Mouse (Mus musculus): ENCODE measurements around the gene Gorasp1. TPM values are rescaled to one million over a fixed set of nuclear protein-coding genes. Genes with fewer than 3 reads are reported as not detected.

The Gorasp1 gene
- total RNA-seq, 4 experiments from 2014 or later, result 30.5 to 35.7 (median 34.1) TPM

DNA sequence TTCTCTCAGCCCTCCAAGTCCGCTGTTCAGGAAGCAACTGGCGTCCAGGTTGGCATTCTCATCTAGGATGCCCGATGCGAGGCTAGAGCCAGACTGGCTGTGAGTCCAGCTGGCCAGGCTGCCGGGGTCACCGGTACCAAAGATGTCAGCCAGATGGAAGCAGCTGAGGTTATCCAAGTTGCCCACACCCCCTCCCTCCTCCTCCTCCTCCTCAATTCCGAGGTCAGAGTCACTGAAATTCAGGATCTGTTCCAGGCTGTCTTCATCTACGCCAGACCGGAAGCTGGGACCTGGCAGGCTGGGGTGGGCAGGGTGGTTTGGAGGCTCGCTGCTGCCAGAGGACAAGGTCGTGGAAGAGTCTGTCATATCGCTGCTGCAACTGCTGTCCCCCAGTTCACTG lies 35.2 kb upstream of the Gorasp1 start:
- no peak for DNase-seq (ENCODE audit: low spot score in 2 of 2)

DNA sequence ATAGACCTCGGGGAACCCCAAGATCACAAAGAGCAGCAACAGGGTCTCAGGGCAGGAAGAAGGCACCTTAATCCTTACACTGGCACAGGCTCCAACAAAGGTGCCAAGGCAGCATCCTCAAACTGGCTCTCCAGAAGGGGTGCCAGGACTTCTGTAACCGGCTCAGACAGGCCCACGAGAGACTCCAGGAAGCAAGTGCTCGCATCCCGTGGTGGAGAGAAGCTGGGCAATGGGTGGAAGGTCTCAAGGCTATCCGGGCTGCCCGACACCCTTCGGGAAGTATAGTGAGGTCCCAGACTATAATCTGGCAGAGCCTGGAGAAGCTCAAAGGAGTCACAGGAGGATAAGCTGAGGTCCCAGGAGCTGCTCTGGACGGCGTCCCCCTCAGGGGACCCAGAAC lies 34.8 kb upstream of the Gorasp1 start:
- DNase-seq (ENCODE audit: low spot score in 2 of 2), result no peak

DNA sequence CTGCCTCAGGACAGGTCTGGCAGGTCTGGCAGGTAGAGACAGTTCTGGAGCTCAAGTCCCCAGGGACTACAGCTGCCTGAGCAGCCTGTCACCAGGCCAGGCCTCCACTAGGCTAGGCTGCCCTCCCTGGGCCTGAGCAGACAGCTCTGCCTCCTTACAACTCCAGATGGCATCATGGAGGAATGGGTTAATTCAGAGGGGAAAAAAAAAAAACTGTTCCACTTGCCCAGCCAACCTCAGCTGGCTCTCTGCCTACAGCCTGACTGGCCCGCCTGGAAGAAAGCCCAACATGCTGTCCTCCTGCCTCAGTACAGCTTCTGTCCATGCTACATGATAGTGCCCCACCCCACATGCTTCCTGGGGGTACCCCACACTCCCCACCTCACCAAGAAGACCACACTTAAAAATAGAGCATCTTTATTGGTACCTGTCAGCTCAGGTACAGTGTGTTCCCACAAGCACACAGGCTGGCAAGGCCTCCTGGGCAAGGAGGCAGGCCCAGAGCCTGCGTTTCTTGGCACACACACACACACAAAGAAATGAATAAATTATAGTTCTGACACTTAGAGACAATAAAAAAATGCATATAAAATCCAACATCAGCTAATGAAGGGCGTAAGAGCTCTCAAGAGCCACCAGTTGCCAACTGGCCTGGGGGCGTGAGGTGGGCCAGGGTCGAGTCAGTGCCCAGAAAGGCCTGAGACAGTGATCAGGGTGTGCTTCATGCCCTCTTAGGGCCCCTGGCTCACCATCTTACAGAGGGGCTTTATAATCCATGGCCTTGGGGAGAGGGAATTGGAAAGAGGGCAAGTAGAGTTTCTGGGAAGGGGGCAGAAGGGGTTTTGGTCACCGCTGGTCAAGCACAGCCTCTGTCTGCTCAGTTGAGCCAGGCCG lies 33.6 kb upstream of the Gorasp1 start:
- peak in 1 of 2 experiments; percentile 63 for DNase-seq (ENCODE audit: low spot score in 2 of 2)

DNA sequence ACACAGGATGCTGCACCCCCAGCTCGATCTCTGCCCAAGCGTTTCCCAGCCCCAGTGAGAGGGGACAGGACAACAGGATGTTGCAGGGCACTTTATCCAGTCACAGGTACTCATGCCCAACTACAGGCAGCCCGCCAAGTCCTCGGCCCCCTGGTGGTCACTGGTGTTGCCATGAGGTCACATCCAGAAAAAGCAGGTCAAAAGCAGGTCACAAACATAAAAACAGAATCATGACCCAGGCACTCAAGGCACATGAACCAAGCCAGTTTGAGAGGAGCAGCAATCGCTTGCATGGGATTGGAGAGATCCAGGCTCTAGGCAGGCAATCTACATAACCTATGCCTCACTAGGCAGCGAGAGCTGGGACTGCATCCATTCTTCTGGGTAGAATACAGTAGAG lies 32.9 kb upstream of the Gorasp1 start:
- DNase-seq (ENCODE audit: low spot score in 2 of 2), result no peak

DNA sequence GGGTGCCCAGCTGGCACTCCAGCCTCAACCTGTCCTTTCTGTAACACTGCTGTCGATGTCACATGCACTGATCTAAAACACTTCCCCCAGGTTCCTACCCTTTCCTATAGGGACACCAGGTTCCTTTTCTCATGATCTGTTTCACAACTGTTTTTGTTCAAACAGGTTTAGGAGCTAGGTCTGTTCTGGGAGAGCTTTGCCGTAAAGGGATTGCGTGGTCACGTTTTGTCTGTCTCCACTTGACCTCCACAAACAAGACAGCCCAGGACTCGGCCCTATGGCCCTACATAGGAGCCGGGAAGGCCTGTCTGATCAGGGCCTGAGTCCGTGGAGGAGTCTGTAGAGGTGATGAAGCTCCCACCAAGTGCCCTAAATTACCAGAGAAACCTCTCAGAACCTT lies 32.4 kb upstream of the Gorasp1 start:
- DNase-seq (ENCODE audit: low spot score in 2 of 2), result no peak

DNA sequence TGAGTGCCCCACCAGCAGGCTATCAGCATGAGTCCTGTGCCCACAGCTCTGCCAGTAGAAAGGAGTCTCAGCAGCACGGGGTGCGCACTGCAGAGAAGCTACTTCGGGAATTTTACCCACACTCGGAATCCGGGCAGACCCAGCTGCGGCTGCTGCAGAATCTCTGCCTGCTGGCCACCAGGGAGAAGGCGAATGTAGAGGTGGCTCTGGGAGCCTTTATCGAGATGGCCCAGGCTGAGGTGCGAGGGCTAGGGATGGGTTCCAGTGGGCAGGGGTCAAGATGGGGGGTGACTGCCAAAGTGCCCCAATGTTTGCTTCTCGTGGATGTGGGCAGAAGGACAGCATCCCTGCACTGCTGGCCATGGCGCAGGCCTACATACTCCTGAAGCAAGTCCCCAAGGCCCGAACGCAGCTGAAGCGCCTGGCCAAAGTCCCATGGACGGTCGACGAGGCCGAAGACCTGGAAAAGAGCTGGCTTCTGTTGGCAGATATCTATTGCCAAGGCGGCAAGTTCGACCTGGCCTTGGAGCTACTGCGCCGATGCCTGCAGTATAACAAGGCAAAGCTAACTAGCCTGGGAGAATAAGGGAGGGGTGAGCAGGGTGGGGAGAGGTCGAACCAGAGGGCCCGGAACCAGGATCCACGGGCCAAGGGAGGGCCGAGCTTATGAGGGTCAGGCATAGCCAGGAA lies 29.0 kb upstream of the Gorasp1 start:
- no peak for DNase-seq (ENCODE audit: low spot score in 2 of 2)

DNA sequence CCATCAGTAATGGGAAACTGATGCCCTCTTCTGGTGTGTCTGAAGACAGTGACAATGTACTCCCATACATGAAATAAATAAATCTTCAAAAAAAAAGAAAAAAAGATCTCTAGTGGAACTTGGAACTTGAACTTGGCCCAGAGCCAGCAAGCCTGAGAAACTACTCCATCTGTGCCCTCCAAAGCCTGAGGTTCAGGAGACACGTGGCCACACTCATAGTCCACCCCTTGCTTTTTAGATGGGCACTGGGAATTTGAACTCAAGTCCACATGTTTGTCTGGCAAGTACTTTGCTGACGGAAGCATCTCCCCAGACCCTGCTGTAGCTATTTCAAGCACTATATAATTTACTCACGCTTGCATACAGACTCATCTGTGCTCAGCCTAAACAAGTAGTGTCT lies 27.8 kb upstream of the Gorasp1 start:
- DNase-seq (ENCODE audit: low spot score in 2 of 2), result no peak

DNA sequence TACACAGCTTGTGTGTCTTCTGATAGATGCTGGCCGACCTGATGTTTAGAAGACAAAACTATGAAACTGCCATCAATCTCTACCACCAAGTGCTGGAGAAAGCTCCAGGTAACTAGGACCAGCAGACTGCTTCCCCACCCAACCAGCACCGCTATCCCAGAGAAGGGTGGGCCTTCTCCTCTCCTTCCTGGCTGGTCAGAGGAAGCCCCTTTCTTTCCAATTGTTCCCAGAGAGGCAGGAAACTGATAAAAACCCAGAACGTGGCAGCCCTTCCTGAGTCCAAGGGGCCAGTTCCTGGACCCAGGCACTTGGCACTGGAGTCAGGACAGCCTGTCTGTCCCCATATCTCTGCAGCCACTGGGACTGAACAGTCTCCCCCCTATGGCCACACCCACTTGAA lies 26.8 kb upstream of the Gorasp1 start:
- no peak for DNase-seq (ENCODE audit: low spot score in 2 of 2)

DNA sequence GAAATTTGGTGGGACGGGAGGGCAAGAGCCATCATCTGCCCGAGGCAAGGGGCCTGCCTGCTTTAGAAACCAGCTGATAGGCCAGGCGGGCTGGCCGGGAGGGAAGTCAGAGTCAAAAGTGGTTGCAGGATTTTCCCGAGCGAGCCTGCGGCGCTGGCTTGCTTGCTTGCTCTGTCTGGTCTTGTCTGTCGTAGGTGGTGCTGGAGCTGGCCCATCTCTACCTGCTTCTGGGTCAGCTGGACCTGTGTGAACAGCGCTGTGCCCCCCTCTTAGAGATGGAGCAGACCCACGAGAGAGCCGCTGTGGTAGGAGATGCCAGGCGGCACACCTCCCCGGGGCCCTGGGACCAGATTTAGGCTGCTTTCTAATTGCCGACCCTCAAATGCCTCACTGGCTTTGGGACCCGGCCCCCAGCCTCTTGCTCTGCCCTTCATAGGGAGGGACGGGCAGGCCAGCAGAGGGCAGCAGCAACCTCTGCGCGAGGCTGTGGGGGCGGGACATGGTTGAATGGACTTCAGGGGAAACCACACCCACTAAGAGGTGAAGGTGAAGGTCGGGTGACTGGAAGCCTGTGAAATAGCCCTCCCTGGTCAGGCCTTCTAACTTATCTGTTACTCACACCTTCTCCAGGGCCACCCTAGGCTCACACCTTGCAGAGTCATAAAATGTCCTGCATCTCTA lies 25.8 kb upstream of the Gorasp1 start:
- no peak for DNase-seq (ENCODE audit: low spot score in 2 of 2)

DNA sequence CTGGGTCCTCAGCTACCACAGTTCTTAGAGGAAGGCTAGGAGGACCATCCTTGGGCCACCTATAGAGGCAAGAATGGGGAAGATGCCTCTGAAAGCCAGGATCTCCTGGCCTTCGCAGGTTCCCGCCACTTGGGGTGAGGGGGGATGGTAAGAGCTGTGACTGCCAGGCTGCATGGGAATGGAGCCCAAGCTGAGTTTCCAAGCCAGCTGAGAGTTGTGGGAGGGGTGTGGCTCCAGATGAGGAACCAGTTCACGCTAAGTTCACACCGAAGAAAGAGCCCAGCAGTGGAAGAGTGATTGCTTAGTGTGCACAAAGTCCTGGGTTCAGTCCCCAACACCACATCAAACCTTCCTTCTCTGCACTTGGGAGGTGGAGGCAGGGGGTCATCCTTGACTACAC lies 24.9 kb upstream of the Gorasp1 start:
- no peak for DNase-seq (ENCODE audit: low spot score in 2 of 2)

DNA sequence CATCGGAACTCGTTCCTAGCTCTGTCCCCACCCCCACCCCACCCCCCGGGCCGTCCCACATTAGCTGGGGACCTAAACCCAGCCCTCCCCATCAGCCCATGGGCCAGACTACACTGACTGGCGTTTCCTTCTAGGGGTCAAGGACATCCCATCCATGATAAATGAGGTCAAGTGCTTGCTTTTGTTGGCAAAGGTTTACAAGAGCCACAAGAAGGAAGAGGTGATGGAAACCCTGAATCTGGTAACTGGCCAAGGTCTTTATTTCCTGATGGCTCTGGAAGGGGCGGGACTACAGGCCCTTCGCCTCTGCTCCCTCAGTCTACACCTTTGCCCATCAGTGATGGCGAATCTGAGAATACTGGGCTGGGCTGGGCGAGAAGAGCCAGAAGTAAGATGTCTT lies 21.5 kb upstream of the Gorasp1 start:
- DNase-seq (ENCODE audit: low spot score in 2 of 2), result no peak

DNA sequence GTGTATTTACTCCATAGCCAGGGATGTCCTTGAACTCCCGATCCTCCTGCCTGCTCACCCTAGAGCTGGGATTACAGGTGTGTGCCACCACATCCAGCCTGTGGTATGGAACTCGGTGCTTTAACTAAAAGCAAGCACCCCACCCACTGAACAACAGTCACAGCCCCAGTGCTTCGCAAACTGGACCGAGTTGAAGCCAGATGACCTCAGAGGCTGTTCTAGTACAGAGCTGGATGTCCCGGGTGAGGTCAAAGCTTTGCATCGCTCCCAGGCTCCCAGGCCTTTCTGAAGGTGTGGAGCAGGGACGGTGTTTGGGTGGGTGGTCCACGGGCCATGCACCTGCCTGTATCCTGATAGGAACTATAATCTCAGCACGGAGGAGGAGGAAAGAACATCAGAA lies 14.0 kb upstream of the Gorasp1 start:
- no peak for DNase-seq (ENCODE audit: low spot score in 2 of 2)

DNA sequence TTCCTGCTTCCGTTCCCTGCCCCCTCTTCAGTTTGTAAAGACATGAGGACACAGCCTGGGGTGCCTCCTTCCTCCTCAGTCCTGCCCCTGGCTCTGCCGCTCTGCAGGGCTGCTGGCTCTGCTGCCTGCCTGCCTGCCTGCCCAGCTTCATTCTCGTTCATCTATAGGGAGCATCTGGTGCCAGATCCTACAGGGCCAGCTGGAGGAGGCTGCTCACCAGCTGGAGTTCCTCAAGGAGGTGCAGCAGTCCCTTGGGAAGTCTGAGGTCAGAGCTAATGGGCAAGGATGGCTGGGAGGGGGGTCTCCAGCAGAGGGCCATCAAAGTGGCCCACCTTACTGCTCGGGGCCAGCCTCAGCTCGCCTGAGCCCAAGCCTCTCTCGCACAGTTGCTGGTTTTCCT lies 13.1 kb upstream of the Gorasp1 start:
- no peak for DNase-seq (ENCODE audit: low spot score in 2 of 2)

DNA sequence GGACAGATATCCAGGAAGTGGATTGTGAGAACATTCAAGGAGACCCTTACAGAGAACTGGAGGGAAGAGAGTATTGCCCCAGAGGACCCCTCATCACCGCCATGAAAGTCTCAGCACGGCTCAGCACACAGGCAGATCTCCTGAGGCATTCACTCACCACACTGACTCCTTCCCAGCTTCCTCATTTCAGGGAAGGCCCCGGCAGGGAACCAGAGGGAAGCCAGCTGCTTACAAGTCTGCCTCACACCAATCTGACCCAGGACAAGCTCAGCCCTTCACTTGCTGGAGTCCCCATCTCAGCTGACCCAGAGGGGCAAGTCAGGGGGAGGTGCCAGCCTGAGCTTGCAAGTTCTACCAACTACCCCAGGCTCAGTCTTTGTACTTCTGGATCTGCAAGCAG lies 11.4 kb upstream of the Gorasp1 start:
- no peak for DNase-seq (ENCODE audit: low spot score in 2 of 2)

DNA sequence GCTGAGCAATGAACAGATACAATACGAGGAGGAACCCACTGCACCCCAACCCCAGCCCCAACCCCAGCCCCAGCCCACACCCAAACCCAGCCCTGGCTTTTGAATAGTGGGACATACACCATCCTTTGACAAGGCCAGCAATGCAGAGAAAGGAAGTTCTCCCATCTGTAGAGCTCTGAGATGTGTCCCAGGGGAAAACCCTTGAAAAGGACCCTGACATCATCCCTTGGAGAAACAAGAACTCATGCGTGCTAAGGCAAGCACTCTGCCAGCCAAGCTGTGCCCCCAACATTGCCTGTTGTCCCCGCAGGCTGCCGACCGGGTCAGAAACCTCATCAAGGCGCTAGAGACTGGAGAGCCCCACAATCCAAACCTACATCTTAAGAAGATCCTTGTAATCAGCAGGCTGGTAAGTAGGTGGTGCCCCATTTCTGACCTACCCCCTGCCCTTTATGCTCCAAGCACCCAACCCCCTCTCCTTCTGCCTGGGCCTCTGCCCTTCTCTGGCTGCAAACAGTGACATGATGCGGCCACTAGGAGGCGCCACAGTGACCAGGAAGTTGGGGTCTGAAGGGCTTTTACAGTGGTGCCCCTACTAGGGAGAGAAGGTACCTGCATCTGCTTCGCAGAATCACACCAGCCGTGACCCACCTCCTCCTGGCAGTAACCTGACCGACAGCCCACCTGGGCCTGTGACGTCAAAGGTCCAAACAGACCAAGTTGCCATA lies 8.0 kb upstream of the Gorasp1 start:
- DNase-seq (ENCODE audit: low spot score in 2 of 2), result no peak

DNA sequence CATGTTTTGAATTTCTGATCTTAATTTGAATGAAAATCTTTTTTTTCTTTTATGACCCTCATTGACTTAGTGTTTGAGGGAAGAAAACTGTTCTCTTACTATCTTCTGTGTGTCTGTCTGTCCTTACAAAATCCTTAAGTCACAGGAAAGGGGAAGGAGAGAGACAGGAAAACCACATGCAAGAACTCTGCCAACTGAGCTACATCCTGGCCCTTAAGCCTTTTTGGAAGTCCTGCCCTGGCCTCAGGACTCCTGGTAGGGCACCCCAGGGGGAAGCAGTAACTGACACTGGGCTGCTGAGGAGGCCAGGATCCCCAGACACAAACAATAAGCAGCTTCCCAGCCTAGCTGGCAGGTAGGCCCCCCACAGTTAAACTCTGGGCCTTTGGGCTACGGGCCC lies 6.0 kb upstream of the Gorasp1 start:
- DNase-seq (ENCODE audit: low spot score in 2 of 2), result no peak

DNA sequence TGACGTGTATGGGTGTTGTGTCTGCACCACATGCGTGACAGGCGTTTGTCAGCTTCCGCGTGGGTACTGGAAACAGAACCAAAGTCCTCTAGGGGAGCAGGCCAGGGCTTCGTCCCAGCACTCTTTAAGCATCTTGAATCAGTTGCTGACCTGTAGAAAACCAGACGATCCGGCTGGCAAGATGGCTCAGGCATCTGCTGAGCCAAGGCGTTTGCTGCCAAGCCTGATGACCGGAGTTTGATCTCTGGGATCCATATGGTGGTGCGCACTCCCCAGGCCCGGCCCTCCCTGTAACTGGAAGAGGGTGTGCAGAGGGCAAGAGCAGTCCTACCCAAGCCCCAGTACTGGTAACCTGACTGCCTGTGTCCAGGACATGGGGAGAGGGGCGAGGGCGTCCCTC lies 4.5 kb upstream of the Gorasp1 start:
- DNase-seq (ENCODE audit: low spot score in 2 of 2), result no peak

DNA sequence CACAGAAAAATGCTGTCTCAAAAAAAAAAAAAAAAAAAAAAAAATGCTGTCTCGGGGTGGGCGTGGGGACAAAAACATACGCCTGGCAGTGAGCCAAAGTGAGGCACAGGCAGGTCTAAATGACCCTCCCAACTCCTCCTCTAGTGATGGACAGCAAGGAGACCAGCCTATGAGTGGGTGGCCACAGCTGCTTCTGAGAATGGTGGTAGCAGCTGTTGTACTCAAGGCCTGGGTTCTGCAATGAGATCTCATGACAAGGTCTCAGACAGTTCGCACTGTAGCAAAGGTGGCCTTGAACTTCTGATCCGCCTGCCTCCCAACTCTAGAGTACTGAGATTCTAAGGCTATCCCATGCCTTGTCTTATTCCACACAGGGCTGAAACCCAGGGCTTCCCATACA lies 4.0 kb upstream of the Gorasp1 start:
- DNase-seq (ENCODE audit: low spot score in 2 of 2), result no peak

DNA sequence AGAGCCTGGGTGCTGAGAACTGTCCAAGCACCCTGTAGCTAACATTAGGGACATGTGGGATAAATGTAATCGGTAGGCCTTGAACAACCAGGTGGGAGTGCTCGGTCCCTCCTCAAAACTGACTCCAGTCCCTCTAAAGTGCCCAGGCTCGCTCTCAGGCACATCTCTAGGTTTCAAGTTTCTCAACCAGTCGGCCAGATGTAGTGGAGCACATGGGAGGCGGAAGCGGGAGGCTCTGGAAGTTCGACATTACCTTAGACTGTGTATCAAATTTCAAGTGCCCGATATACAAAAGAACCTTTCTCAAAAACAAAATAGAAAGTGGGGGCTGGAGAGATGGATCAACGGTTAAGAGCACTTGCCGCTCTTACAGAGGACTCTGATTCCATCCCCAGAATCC lies 2.3 kb upstream of the Gorasp1 start:
- DNase-seq (ENCODE audit: low spot score in 2 of 2), result no peak

DNA sequence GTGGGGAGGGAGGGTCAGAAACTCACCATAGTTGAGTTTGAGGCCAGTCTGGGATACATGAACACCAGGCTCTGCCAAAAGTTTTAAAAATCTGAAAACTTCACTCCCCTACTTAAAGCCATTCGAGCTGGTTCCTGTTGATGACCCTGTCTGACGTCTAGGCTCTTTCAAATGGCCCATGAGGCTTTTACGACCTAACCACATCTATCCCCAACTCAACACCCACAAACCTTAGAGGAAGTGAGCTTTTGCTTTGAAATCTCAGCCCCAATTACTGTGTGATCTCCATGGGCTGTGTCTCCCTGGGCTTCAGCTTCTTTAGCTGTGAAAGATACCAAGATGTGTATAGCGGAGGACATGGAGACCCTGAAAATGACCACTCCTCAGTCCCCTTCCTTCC lies 1.1 kb upstream of the Gorasp1 start:
- DNase-seq (ENCODE audit: low spot score in 2 of 2), result no peak

DNA sequence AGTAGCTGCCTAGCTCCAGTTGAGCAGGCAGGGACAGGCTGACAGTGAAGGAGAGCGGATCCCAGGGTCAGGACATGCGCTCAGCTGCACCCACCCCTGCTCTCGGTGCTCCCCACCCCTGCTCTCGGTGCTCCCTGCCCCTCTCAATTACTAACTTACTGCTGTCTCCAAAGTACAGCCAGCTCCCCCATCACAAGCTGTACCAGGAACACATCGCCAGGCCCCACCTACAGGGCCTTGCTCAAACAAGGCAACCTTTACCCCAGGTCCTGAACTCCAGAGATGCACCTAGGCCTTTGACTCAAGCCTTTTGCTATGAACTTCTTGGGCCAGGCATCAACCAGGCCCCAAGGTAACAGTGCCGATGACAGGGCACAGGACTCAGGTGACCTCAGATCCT lies 3.7 kb downstream of the Gorasp1 start:
- DNase-seq (ENCODE audit: low spot score in 2 of 2), result no peak

DNA sequence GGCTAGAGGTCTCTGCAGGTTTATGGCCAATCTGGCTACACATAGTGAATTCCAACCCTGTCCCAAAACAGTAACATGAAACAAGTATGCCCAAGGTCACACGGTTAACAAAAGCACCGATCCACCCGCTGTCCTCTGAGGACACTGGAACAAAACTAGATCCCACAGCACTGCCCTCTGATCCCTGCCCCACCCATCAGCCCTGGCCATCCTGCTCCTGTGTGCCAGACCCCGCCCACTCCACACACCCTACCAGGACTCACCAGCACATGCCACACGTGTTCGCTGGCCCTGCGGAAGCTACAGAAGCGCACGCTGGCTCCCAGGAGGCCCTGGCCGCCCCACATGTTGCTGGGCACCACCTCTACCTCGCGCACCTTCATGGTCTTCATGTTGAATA lies 5.0 kb downstream of the Gorasp1 start:
- no peak for DNase-seq (ENCODE audit: low spot score in 2 of 2)
